Mouse (Mus musculus): Measurements from ENCODE around the gene Tshb.
A peak's percentile ranks its signal among the peaks of the same experiment; 100 is the strongest.

Gene Tshb

DNA sequence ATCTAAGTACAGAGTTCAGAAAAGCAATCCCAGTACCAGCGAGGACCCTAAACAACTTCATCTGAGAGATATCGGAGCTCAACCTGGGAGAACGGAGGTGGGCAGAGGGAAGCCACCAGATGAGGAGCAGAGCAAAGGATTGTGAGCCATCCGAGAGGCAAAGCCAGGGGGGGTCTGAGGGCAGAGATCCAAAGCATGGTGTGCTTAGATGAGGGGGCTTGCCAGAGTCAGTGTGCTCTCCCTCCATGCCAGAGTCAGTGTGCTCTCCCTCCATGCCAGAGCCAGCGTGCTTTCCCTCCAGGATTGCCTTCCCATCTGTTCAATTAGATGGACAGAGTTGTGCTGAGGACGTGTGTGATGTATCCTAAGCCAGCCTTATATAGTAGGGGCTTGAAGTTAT, 45.4 kb downstream of the Tshb start:
- no peak for DNase-seq (ENCODE audit: low spot score in 2 of 2)

DNA sequence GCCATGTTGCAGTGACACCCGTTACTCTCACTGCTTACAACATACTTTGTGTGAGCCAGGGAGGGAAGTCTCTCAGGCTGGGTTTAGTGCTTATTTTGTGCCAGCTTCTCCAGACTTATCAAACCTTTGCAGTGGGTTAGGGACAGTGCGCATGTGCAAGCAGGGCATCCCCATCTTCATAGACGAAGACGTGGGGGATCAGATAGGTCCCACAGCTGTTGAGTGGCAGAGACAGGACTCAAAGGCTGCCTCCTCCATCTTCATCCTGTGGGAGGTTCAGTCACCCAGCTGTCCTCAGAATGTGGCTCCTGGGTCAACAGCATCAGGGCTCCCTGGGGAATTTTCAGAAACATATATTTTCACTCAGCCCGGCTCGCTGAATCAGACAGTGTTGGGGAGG, 46.1 kb downstream of the Tshb start:
- DNase-seq (ENCODE audit: low spot score in 2 of 2) = no peak

DNA sequence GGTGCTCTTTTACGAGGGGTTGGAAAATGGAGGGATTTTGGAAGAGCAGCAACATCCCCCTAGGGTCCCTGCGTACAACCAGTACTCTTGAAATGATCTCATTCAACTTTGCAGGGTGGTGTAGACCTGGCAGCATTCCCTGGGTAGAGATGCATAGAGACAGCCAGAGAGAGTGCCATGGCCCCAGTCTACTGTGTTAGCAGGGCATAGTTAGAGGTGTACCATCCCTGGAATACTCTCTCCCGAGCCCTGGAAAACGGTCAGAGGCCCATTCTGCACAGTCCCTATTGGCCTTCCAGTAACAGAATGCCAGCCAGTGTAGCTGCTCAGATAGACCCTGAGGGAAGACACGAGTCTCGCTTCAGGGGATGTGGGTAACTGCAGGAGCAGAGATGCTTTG, 46.9 kb downstream of the Tshb start:
- DNase-seq (ENCODE audit: low spot score in 2 of 2) = no peak

DNA sequence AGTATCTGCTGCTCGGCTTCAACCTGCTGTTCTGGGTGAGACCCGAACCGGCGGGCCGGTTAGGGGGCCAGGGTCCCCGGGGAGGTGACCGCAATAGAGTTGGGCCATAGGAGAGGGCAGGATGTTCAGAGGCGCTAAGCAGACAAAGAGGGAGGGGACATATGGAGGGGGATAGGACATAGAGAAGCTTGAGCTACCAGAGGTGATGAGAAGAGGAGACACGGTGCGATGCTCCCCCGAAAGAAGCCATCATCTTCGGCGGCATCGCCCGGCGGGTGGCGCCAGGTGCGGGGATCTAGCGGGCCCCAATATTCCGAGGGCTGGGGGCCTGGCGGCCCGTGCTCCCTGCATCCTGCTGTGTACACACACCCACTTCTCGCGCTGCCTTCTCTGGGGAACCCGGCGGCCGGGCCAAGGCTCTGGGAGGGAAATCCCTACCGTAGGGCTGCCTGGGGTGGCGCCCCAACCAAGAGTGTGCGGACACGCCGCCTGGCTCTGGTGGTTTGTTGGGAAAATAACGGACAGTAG, 47.4 kb downstream of the Tshb start:
- DNase-seq (ENCODE audit: low spot score in 2 of 2) = no peak

DNA sequence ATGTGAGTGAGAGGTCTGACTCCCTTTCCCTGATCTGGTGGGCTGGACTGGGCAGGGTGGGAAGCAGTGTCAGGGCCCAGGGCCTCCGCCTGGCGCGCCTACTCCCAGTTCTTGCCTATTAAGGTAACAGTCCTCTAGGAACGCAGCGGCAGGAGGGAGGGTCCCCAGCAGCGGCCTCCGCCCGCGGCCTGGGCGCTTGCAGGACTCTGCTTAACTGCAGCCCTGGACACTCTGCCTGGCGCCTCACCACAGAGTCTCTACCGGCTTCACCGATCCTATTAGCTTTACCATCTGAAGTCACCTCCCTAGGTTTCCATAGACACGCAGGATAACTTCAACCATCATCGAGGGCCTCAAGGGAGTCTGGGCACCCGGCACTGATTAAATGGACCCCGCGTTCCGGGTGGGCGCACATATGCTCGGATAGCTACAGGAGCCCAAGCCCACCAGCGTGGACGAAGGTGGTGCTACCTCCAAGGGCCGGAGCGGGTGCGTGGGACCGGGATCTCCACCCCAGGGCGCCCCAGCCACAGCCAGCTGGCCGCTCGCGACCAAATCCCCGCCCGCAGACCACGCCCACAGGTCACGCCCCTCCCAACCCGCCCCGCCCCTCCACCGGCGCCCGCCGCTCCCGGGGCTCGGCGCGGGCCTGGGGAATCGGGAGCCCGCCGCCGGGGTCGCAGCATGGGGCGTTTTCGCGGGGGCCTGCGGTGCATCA, 48.0 kb downstream of the Tshb start, which contains the start of gene Tspan2:
Gene Tspan2 (plus strand): TSS at position 217 of the 718 bp plus-strand sequence.
- DNase-seq (ENCODE audit: low spot score in 2 of 2) = peak; percentile 29 to 51

DNA sequence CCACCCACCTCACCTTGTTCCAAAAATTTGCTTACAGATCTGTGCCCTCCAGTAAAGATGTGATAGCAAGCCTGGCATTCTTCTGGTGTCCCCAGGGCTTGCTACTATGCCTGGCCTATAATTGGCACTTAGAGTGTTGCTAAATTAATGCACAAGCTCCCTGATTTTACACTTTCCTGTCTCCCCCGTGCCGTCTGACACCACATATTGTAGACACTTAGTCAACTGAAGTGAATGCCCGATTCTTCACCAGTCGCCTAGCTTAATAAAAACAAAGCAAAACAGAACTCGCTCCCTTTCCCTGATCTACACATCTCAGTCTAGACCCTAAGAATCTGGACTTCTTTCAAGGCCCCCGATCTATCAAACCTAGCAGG, 48.6 kb downstream of the Tshb start:
- DNase-seq (ENCODE audit: low spot score in 2 of 2) = peak; percentile 40 to 46

DNA sequence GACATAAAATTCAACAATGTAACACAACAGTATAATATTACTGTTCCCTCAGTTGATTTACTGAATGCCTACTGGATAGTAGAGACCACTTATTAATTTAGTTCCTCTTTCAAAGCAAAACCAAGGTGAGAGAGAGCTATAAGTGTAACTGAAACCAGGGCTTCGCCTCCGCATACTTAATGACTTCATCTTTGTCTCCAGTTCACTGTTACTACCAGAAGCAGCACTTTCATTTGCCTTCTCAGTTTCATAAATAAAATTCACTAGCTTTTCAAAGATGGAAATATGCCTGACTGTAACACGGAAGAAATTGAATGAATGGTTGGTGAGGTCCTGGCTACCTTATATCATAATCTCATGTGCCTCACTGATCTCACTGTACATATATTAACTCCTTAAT, 49.5 kb downstream of the Tshb start:
- DNase-seq (ENCODE audit: low spot score in 2 of 2) = no peak

DNA sequence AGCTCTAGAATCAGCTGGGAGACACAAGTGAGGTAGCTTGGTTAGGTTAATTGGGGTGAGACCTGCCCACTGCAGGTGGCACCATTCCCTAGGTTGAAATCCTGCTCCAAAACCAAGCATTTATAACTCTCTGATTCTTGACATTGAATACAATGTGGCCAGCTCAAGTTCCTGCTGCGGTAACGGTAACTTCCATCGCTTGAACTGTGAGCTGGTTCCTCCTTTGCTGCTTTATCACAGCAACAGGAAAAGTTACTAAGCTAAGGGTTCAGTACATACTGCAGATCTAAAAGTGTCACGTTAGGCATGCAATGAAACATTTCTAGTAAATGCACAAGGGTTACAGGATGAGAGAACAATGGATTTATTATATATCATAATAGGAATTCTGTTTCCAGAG, 49.9 kb downstream of the Tshb start:
- DNase-seq (ENCODE audit: low spot score in 2 of 2) = no peak

DNA sequence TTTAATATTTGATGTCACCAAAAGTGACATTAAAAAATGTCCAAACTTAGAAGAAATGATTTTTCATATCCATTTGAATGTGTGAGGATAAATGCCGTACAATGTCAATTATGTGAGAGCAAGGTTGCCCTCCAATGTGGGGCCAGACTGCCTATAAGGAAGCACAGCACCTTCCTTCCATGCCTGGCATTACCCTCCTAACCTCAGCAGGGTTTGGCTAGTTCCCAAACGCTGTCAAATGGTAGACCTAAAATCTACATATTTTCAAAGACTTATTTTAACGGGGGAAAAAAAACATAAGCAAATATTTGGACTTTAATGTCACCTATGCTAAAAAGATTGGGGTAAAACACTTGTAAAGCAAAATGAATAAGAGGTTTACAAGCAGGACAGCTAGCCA, 51.4 kb downstream of the Tshb start:
- DNase-seq (ENCODE audit: low spot score in 2 of 2) = no peak

DNA sequence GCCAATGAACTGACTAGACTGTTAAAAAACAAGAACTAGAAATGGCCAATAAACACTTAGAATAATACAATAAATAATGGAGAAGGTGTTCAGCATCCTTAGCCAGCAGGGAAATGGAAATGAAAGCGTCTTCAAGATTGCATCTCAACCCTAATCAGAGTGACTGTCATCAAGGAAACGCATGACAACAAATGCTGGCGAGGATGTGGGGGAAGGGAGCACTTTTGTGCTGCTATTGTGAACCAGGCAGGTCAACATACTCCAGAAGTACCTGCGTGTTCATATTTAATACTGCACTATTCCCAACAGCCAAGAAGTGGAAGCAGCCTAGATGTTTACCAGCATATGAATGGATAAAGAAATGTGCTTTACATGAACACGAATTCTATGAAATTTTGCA, 53.1 kb downstream of the Tshb start:
- DNase-seq (ENCODE audit: low spot score in 2 of 2) = no peak

Data from right cerebral cortex, adult 2 months (tissue).